Mouse (Mus musculus) urinary bladder, postnatal 14 days (tissue): ENCODE results near the gene Ptpn6.
"Not testable (repeated sequence)": the region's sequence is repeated elsewhere in the genome, so short reads cannot be mapped to it uniquely, and the experiment has no call there.

ENCODE experiments used
- DNase-seq: peaks from one replicate; pipeline ENCODE4 v3.0.0; 2021; ENCODE audit warnings: low spot score

Gene Ptpn6

DNA sequence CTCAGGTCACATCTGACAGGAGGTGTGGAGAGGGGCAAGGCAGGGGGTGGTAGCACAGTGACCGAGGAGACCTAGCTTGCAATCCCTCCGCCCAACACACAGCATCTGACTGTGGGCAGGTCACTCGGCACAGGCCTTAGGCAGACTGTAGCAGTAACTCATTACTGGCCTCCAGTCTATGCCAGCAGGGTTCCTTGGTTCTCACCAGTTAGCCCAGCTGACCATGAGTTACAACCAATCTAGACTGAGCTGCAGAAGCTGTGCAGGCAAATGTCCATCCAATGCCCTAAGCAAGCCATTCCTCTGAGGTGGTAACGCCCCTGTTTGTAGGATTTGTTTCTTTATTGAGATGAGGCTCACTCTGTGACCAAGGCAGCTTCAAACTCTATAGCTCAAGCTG lies 39.1 kb downstream of the Ptpn6 start:
- DNase-seq: no peak

DNA sequence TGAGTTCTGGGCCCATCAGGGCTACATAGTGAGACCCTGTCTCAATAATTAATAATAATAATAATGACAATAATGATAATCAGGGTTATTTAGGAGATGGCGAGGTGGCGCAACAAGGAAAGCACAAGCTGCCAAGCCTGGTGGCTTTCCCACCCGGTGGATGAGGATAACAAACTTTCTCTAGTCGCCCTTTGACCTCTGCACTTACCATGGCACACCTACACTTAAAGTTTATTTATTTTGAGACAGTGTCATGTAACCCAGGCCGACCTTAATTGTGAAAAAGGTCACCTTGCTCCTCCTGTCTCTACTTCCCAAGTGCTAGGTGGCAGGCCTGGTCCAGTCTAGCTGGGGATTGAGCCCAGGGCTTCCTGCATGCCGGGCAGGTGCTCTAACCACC lies 39.8 kb downstream of the Ptpn6 start:
- DNase-seq: no peak

DNA sequence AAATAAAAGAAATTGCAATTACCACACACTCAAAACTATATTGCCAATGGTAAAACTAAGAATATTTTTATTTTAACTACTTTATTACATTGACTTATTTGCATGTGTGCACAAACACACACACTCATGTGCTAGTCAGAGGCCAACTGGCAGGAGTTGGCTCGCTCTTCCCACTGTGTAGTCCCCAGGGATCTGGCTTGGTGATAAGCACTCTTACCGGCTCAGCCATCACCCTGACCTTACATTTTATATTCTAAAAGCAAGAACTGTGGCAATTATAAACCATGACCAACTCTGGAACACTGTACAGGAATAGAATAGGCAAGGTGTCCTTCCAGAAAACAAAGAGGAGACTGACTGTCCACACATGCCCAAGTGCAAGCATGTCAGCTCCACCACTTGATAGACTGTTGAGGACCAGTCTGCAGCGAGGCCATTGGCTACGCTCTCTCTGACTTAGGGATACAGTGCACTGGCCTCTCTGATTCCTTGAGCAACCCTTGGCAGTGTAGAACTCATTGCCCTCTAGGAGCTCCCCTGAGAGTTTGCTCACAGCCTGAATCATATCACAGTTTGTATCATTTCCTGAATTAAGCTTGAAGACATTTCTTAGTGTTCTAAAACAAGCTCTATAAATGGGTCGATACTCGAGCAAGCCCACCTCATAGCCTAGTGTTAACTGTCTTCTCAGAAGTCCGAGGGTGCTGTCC lies 41.9 kb downstream of the Ptpn6 start:
- DNase-seq: no peak

DNA sequence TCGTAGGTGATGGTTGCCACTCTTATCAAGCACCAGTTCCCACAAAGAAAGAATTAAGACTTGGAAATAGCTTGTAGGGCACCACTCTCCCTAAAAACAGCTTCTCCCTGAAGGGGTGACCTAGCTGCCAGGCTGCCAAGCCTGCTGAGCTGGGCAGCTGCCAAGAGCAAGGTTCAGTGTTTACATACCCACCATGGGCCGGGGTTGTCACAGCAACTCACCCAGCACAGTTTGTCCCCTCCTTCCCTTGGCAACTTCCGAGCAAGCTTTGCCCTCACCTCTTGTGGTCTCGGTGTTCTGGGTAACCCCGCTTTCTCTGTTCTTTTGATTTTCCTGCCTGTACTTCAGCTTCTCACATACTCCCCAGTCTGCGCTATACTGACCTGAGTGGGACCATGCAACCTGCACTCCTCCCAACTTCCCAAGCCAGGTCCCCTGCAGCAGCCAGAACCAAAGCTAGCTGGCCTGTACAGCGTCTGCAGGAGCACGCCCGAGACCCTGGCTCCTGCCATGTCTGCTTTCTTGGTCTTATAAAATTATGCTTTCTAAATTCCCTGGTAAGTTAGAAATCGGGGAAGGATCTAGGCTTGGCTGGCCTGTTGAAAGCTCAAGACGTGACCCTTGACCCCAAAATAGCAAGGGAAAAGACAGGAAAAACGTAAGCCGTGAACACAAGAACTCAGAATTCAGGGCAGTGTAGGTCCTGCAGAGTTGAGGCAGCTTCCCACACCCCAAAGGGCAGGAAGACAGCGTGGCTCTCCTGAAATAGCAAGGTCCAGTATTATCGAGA lies 44.2 kb downstream of the Ptpn6 start:
- peak; percentile 86 for DNase-seq

DNA sequence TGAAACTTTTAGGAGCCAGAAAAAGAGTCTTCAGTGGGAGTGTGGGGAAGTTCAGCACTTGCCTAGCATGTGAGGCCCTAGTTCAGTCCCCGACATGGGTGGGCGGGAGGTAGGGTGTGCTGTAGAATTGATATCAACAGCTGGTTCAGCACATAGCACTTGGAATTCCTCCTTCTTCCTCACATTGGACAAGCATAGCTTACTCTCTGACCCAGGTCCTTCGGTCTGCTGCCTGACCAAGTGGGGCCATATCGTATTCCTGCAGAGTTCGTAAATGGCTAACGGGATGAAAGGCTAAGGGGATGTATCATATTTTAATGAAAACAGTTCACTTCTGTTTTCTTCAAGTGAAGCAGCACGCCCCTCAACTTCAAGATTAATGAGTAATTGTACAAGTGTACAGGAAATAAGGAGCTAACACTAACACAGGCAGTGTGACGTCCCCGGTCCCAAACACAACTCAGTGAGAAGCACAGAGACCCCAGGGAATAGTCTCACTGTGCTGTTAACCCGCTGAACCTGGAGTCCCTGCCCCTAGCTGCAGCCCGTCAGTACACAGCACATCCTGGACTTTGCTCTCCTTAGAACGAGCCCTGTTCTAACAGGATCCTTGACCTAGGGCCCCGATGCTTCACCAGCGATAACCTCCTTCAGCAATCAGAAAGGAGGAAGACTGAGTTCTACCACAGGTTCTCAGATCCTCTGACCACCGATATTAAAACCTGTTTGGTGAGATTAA lies 45.1 kb downstream of the Ptpn6 start:
- no peak for DNase-seq

DNA sequence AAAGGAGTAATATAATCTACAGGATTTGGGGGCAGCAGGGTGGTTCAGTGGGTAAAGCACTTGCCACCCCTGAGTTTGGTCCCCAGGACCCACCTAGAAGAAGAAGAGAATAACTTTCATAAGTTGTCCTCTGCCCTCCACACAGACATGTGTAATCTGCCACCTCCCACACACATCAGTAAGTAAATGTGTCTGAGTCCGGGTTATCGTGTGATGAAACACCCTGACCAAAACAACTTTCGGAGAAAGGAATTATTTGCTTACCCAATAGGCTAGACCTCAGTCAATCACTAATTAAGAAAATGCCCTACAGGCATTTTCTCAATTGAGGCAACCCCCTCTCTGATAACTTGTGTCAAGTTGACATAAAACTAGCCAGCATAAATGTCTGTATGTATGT lies 48.0 kb downstream of the Ptpn6 start:
- no peak for DNase-seq

DNA sequence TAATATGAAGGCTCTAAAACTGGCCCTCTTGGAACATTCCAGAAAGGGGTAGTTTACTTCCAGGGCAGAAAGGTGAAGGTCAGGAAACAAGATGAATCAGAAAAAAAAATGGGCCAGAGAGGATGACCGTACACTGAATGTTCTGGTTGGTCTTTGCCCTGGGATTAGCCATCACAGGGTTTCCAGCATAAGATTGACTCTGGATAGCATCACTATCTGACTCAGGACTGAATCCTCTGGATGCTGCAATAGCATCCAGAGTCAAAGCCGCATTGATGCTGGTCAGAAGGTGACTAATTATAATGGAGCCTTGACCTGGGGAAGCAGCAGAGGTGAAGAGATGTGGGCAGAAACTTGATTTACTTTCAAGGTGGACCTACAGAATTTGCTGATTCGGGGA lies 49.5 kb downstream of the Ptpn6 start:
- DNase-seq: no peak

DNA sequence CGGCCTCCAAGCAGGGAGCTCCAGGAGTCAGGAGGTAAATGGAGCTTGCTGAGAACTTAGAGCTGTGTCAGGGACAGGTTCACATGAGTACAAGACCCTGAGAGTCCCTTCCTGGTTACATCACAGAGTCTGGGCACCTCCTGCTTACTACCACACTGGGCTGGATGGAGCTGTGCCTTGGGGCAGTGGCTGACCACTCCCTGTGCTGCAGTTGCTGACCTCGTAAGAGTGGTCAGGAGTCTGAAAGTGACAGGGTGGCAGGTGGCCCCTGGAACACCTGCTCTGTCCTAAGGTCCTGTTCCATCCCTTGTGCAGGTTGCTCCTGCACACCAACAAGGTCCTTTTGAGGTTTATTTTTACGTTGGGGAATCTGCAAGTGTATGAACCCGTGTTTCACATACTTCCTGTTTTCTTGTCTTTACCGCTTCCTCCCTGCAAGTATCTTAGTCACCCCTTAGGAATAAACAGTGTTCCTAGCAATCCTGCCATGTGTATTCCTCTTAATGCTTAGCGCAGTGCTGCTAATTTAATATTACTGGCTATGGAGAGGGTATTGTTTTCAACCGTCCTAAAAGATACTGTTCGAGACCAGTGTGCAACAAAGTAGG lies 50.3 kb downstream of the Ptpn6 start:
- no peak for DNase-seq

DNA sequence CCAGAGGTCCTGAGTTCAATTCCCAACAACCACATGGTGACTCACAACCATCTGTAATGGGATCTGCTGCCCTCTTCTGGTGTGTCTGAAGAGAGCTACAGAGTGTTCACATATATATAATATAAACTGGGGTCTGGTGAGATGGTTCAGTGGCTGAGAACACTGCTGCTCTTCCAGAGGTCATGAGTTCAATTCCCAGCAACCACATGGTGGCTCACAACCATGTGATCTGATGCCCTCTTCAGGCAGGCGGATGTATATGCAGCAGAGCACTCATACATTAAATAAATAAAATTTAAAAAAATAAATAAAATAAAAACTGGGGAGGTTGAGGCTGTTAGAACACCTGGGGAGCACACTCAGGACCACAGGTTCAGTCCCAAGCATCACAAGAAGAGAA lies 51.9 kb downstream of the Ptpn6 start:
- DNase-seq: not testable (repeated sequence)

DNA sequence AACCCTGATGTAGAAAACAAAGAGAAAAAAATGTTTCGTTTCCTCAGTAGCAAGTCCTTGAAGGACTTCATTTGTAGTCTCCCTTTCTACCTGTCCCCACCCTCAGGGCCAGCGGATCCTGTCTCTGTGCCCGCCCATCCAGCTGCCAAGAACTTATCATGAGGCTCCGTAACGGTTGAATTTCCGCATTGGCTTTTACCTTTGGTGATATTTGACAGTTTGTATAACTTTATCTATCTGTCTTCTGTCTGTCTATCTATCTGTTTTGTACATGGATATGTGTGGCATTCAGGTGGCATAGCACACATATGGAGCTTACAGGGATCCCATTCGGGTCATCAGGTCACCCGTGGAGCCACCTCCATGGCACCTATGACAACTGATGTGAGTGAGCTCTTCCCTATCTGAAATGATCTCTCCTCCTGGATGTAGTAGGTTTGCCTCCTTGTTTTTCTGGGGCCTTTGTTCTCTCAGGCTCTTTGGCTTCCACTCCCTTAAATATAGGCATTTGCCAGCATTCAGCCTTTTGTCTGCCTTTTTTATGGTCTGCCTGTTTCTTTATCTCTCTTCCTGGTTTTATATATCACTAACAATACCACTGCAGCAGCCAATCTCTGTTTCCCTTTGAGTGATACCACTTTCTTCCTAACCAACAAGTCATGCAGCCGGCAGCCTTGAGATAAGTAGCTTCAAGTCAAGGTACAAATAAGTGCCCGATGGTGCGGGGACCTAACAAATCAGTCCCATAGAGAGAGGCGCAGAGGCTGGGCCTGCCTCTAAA lies 52.7 kb downstream of the Ptpn6 start:
- no peak for DNase-seq

DNA sequence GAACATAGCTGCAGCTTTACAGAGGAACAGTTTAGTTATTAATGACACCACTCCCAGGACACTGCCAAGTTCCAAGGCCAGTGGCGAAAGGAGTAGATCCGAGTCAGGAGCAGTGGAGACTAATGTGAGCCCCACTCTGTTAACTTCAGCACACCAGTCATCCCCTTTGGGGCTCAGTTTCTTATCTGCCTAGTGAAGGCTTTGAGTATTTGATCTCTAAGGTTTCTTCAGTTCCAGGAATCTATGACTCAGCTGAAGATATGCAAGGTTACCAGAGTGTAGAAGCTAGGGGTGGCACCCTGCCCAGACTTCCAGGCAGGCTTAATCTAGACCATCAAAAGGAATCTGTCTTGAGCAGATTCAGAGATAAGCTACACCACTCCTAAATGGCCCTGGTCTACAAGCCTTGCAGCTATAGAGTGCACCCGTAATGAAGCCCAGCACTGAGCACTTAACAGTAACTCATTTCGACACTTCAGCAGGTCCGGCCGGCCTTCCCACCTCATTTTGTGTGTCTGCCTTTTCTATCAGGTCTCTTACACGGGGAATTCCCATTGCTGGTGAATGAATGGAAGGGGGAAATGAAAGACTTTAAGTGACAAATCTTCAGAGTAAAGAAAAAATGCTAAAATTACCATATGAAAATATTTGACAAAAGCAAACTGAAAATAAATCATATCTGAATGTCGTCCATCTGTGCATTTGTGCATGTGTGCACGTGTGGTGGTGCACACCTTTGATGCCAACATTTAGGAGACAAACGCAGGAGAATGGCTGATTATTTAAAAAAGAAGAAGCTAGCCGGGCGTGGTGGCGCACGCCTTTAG lies 54.7 kb downstream of the Ptpn6 start:
- DNase-seq: peak; percentile 84

DNA sequence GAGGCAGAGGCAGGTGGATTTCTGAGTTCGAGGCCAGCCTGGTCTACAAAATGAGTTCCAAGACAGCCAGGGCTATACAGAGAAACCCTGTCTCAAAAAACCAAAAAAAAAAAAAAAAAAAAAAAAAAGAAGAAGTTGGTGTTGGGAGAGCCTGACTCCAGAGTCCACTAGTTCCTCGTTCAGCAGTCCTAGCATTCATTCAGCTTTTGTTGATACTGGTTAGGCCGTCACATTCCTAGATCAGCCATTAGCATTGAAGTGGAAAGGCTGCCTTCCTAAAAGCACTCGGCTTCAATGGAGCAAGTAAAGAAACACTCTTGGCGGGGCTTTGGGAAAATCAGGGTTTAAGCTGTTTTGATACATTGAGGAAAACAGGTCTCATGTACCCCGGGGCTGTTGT lies 56.2 kb downstream of the Ptpn6 start:
- not testable (repeated sequence) for DNase-seq

DNA sequence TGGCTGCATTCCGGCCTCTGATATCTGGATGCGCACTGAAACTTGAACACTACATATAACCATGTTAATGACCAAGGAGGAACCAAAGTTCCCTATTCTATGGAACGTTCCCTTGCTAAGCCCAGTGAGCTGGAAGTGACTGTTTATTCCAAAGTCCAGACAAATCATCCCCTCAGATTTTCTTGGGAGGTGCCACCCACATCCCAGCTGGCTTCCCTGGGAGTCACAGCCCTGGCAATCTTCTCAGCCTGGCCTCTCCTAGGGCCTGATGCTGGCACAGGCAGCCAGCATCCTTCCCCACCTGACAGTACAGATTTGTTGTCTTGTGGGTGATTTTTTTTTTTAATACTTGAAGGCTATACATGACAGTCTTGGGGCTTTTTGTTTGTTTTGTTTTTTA lies 59.0 kb downstream of the Ptpn6 start:
- DNase-seq: no peak

DNA sequence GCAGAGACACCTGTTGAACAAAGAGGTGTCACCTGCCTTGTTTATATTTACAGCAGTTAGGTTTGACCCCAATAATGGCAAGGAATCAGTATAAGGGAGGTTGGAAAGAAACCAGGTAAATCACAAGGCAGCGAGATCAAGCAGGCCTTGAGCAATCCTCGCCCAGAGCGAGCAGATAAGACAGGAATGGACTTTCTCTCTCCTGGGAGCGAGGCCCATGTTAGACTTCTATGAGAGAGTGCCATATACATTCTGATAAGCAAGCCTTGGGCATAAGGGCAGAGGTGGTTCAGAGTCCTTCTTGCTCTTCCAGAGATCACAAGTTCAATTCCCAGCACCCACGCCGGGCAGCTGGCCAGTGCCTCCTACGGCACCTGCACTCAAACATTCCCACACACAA lies 59.7 kb downstream of the Ptpn6 start:
- no peak for DNase-seq

DNA sequence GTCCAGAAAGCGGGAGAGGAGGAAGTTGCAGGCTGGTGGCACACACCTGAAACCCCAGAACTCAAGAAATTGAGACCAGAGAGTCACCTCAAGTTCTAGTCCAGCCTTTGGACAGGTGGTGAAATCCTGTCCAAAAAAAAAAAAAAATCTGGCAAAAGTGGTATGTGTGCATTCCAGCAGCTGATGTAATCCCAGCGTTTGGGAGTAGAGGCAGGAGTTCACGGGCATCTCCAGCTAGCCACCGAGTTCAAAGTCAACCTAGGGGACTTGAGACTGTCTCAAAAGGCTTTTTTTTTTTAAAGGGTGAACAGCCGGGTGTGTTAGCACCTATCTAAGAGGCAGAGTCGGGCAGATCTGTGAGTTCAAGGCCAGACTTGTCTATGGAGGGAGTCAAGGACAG lies 62.3 kb downstream of the Ptpn6 start:
- DNase-seq: no peak

DNA sequence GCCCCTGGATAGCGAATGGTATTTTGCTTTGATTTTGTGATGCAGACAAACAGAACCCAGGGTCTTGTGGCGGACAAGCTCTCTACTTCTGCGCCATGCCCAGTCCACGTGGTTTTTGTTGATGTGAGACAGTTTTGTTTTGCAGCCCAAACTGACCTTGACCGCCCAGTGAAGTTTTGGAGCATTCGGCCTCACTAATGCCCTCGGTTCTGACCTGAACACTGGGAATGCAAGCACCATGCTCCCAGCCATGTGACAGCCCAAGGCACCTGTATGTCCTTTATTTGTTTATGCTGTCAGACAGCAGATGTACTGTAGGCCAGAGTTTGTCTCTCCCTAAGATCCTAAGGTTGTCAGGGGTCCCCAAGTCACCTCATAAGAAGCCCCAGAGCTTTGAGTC lies 63.9 kb downstream of the Ptpn6 start:
- DNase-seq: no peak

DNA sequence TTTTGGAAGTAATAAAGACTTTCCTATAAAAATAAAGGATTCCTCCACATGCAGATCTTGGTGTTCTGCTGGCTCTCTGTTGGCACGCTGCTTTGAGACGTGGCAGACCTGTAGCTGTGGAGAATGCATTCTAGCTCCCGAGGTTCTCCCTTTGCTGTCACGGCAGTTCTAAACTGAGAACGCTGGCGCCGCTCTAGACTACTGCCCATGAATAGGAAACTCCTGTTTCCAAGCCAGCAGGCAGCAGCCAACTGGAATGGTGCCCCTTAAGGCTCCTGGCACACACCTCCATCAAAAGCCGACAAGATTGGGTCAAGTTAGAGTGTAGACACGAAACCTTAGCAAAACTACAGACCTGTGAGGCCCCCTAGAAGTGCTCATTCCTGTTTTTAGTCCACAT lies 64.9 kb downstream of the Ptpn6 start:
- no peak for DNase-seq

DNA sequence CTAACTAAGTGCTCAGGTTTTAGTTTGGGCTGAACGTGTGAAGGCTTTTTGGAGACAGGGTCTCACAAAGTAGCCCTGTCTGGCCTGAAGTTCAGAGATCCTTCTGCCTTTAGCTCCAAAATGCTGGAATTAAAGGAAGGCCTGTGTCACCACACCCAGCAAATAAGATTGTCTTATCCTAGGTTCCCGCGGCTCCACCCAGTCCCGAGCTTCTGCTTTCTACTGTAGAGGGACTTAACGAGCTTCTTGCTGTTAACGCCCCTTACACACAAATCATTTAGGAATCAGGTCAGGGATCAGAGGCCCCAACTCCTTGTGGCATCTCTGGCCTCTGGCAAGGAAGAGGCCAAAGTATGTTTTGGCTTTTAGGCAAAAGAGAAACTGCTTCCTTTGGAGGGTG lies 66.4 kb downstream of the Ptpn6 start:
- no peak for DNase-seq
